Mouse (Mus musculus): ENCODE data around the gene Gucy1b1. TPM values are rescaled to one million over a fixed set of nuclear protein-coding genes. Genes with fewer than 3 reads are reported as not detected.

The Gucy1b1 gene
- total RNA-seq, 2 experiments from 2014 or later, result 143 to 157 TPM

- no peak for DNase-seq
- intact Hi-C loops (cut with DNase I), result no loop called here
These were observed 30.8 kb downstream of the Gucy1b1 start for GRCm38 (mm10) chr3:82043676-82044075.

- intact Hi-C loops (cut with DNase I), result loop anchor here (10.0 kb wide), 1 partner anchor 102 kb away; the partner anchor contains the start of gene Ctso
- no peak for DNase-seq
These were observed 38.0 kb downstream of the Gucy1b1 start for GRCm38 (mm10) chr3:82036262-82037044.

GRCm38 (mm10) chr3:82030008-82030748 is 44.3 kb downstream of the Gucy1b1 start:
- intact Hi-C loops (cut with DNase I), result loop anchor here (10.0 kb wide), 1 partner anchor 95 kb away; the partner anchor contains the start of gene Ctso
- no peak for DNase-seq

GRCm38 (mm10) chr3:82029229-82029628 is 45.3 kb downstream of the Gucy1b1 start:
- intact Hi-C loops (cut with DNase I), result no loop called here
- DNase-seq, result peak; percentile 19

- DNase-seq, result peak; percentile 16
- intact Hi-C loops (cut with DNase I), result no loop called here
These were observed 47.2 kb downstream of the Gucy1b1 start for GRCm38 (mm10) chr3:82027286-82027685.

GRCm38 (mm10) chr3:82023065-82023464 is 51.4 kb downstream of the Gucy1b1 start:
- DNase-seq, result no peak
- intact Hi-C loops (cut with DNase I), result no loop called here

- intact Hi-C loops (cut with DNase I), result no loop called here
- no peak for DNase-seq
These were observed 52.0 kb downstream of the Gucy1b1 start for GRCm38 (mm10) chr3:82022421-82022920.

- DNase-seq, result no peak
- intact Hi-C loops (cut with DNase I), result no loop called here
These were observed 60.3 kb downstream of the Gucy1b1 start for GRCm38 (mm10) chr3:82014148-82014703.

- intact Hi-C loops (cut with DNase I), result no loop called here
These were observed 67.5 kb downstream of the Gucy1b1 start for GRCm38 (mm10) chr3:82007002-82007401.

GRCm38 (mm10) chr3:81995988-81996387 is 78.5 kb downstream of the Gucy1b1 start:
- intact Hi-C loops (cut with DNase I), result no loop called here
- peak; percentile 14 for DNase-seq

More at GRCm38 (mm10) chr3:82007002-82007401, 67.5 kb downstream of the Gucy1b1 start:
- DNase-seq, result no peak

- no peak for DNase-seq
- intact Hi-C loops (cut with DNase I), result no loop called here
These were observed 79.1 kb downstream of the Gucy1b1 start for GRCm38 (mm10) chr3:81995371-81995770.

GRCm38 (mm10) chr3:81990531-81990930 is 84.0 kb downstream of the Gucy1b1 start:
- intact Hi-C loops (cut with DNase I), result no loop called here
- DNase-seq, result no peak

- DNase-seq, result no peak
- intact Hi-C loops (cut with DNase I), result no loop called here
These were observed 84.8 kb downstream of the Gucy1b1 start for GRCm38 (mm10) chr3:81989692-81990141.

- intact Hi-C loops (cut with DNase I), result no loop called here
- no peak for DNase-seq
These were observed 86.9 kb downstream of the Gucy1b1 start for GRCm38 (mm10) chr3:81987628-81988027.

- intact Hi-C loops (cut with DNase I), result no loop called here
- DNase-seq, result no peak
These were observed 88.4 kb downstream of the Gucy1b1 start for GRCm38 (mm10) chr3:81986103-81986502.

GRCm38 (mm10) chr3:81985100-81985499 is 89.4 kb downstream of the Gucy1b1 start:
- intact Hi-C loops (cut with DNase I), result no loop called here
- DNase-seq, result no peak

GRCm38 (mm10) chr3:81983120-81983895 is 91.2 kb downstream of the Gucy1b1 start:
- intact Hi-C loops (cut with DNase I), result no loop called here
- DNase-seq, result no peak
